In the genomic region with DNA sequence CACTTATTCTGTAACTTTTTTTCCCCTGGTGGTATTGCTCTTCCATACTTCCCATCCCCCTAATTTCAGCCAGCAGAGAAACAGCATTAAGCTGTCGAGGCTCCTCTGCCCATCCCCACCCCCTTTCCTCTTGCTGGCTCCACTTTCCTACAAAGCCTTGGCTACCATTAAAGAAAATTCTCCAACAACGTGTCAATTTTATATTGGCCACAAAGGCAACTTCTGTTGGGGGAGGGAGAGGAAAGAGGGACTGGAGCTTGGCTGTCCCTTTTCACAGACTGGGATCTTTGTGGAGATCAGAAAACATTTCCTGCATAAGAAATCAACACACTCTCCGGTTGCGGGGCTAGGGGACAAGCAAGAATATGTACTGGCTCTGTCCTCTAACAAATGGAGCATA, we compare ENCODE assay signal across 12 mouse cellular contexts. TPM values are rescaled to one million over a fixed set of nuclear protein-coding genes. Genes with fewer than 3 reads are reported as not detected.
DNase-seq lines count a peak whose midpoint lies in the region; ATAC-seq lines count a peak whose summit lies in the region.
"Had no signal": no experiment of that assay in that cellular context is flagged by ENCODE, and none has a peak within 500 bp of the region (broad histone marks: within the 10 kb centered on the region; RNA-seq: fewer than 3 reads in every experiment).

No protein-coding gene starts in this region.

- peak overlapping the region; percentile 68 for H3K4me2 ChIP-seq in neural tube, embryonic 13.5 days
- H3K4me2 ChIP-seq: liver, embryonic 13.5 days had no signal

- peaks cover 58% of the 10 kb centered on the region for H3K4me1 ChIP-seq in neural tube, embryonic 13.5 days (replicated peaks)
- H3K4me1 ChIP-seq: liver, embryonic 13.5 days had no signal

- H3K9me3 ChIP-seq in neural tube, embryonic 13.5 days = no peaks in the 10 kb centered on the region
- H3K9me3 ChIP-seq: liver, embryonic 13.5 days had no signal

- no peak overlapping the region; the same call in 1 of the 2 replicates for H3K27ac ChIP-seq in neural tube, embryonic 13.5 days (replicated peaks)
- H3K27ac ChIP-seq: liver, embryonic 13.5 days; macrophage had no signal

- peak overlapping the region; percentile 48; the same call in 1 of the 2 replicates for H3K9ac ChIP-seq in neural tube, embryonic 13.5 days
- H3K9ac ChIP-seq: liver, embryonic 13.5 days had no signal

- no peak for ATAC-seq in neural tube, embryonic 13.5 days (ENCODE audit: low read depth)

- H3K27me3 ChIP-seq in neural tube, embryonic 13.5 days = no peaks in the 10 kb centered on the region

- WGBS in neural tube, embryonic 13.5 days = 31% methylated on average over 4 of the region's 4 CpGs

- peak overlapping the region; percentile 22 for H3K4me3 ChIP-seq in neural tube, embryonic 13.5 days
- H3K4me3 ChIP-seq: liver, embryonic 13.5 days had no signal

- H3K36me3 ChIP-seq in neural tube, embryonic 13.5 days = no peaks in the 10 kb centered on the region
- H3K36me3 ChIP-seq: liver, embryonic 13.5 days had no signal

- DNase-seq in layer of hippocampus, adult 11-12 months (ENCODE audit: low spot score) = peak; percentile 36
- DNase-seq in layer of hippocampus, postnatal 25 days (ENCODE audit: extremely low spot score in 1 of 2, low spot score in 1 of 2) = no peak
- peak; percentile 41 to 52 for DNase-seq in cerebellum, postnatal 14 days
- peak; percentile 38 for DNase-seq in layer of hippocampus, adult 9-11 months
- no peak for DNase-seq in gastrocnemius, postnatal 25 days
- DNase-seq in testis, postnatal 14 days (ENCODE audit: low spot score) = no peak
- no peak for DNase-seq in c-Kit-positive CD71-positive TER-119-positive erythroid progenitor cells, embryonic 14.5 days (ENCODE audit: low spot score)
- DNase-seq: adrenal gland, adult 2 months; kidney, adult 18-20 months; liver, embryonic 13.5 days had no signal

RNA-seq across cellular contexts. Expression of gene Adgrb3, which starts 4.9 kb away (rescaled TPM):
- total RNA-seq in layer of hippocampus, postnatal 25 days (2021) = 100 to 1,000 TPM; 106 to 121 TPM
- 34.0 and 35.3 TPM in 2 replicates for polyA plus RNA-seq in neural tube, embryonic 13.5 days (2015; fragmentation: Nextera tagmentation; extraction: Ambion mirVana)
- total RNA-seq in gastrocnemius, postnatal 25 days (2021) = under 1 TPM in 1 of 2 experiments, not detected in 1; 0.08 TPM
- polyA plus RNA-seq: macrophage had no signal

Comparison
In these comparisons a context has a peak if more than half of its experiments do, and no peak if none do; other contexts are left out.
1. DNase-seq: peak in layer of hippocampus, adult 11-12 months (single experiment), cerebellum, postnatal 14 days (2 of 2) and layer of hippocampus, adult 9-11 months (single experiment); none in layer of hippocampus, postnatal 25 days (0 of 2), gastrocnemius, postnatal 25 days (single experiment), testis, postnatal 14 days (single experiment) and c-Kit-positive CD71-positive TER-119-positive erythroid progenitor cells, embryonic 14.5 days (single experiment).
2. RNA of gene Adgrb3, which starts 4.9 kb away (total RNA-seq): 106 to 121 TPM in layer of hippocampus, postnatal 25 days; 0.08 TPM in gastrocnemius, postnatal 25 days; every median in the first group is over 10 times any median in the second.